Mouse (Mus musculus) forebrain, embryonic 10.5 days (tissue): Measurements from ENCODE around the gene Asah2. TPM values are rescaled to one million over a fixed set of nuclear protein-coding genes. Genes with fewer than 3 reads are reported as not detected.

ENCODE experiments used
- DNase-seq: peaks from one replicate; pipeline ENCODE4 v3.0.0-alpha.2; 2017; ENCODE audit warnings: low spot score; ENCODE audit errors: extremely low spot score
- H3K27ac ChIP-seq: fragments of 300-500 bp; sonication (generic); 2 replicates; pipeline ENCODE4 v1.5.1; 2016; ENCODE audit warnings: mild to moderate bottlenecking
- H3K27me3 ChIP-seq: fragments of 300-500 bp; sonication (generic); 2 replicates; pipeline ENCODE4 v1.6.1; 2016; ENCODE audit warnings: mild to moderate bottlenecking; ENCODE audit not compliant: poor library complexity, severe bottlenecking
- H3K36me3 ChIP-seq: fragments of 300-500 bp; sonication (generic); replicated peaks from 2 replicates; pipeline ENCODE4 v1.6.1; 2016; ENCODE audit warnings: mild to moderate bottlenecking, moderate library complexity
- H3K4me1 ChIP-seq: fragments of 300-500 bp; sonication (generic); 2 replicates; pipeline ENCODE4 v1.6.1; 2016
- H3K4me3 ChIP-seq: fragments of 300-500 bp; sonication (generic); 2 replicates; pipeline ENCODE4 v1.5.1; 2016; ENCODE audit warnings: mild to moderate bottlenecking, moderate library complexity
- H3K9me3 ChIP-seq: fragments of 300-500 bp; sonication (generic); 2 replicates; pipeline ENCODE4 v1.6.1; 2016; ENCODE audit warnings: mild to moderate bottlenecking, moderate library complexity
- WGBS: fragments of 180-500 bp; shearing (Covaris S2); methylation state at CpG from one replicate; pipeline ENCODE4 v1.1.7; 2016; 5-methylcytosine and 5-hydroxymethylcytosine counted together
- polyA plus RNA-seq: library from polyadenylated mRNA; unstranded; fragments of >200 nt; fragmentation: Nextera tagmentation; extraction: Ambion mirVana; gene quantifications from 2 replicates; pipeline ENCODE4 v1.2.1, GENCODE M21; 2016

The Asah2 gene
- polyA plus RNA-seq, 1 experiment from 2014 or later, result 0.33 TPM

GRCm38 (mm10) chr19:32123196-32123595 lies 15.2 kb upstream of the Asah2 start:
- no peaks in the 10 kb centered on the region for H3K4me1 ChIP-seq
- DNase-seq, result no peak
- no peaks in the 10 kb centered on the region for H3K27me3 ChIP-seq
- WGBS, result 95% methylated on average over 5 of the region's 5 CpGs
- H3K36me3 ChIP-seq, result no peaks in the 10 kb centered on the region
- no peak overlapping the region for H3K4me3 ChIP-seq
- no peak overlapping the region for H3K27ac ChIP-seq
- H3K9me3 ChIP-seq, result no peaks in the 10 kb centered on the region

GRCm38 (mm10) chr19:32120798-32121197 lies 12.8 kb upstream of the Asah2 start:
- WGBS, result 84% methylated on average over 1 of the region's 1 CpGs

GRCm38 (mm10) chr19:32119666-32120065 lies 11.7 kb upstream of the Asah2 start:
- Histone ChIP-seq H3K4me3 (no peak overlapping the region), H3K9me3 (no peaks in the 10 kb centered on the region), H3K27ac (no peak overlapping the region), H3K36me3 (no peaks in the 10 kb centered on the region), H3K4me1 (no peaks in the 10 kb centered on the region), H3K27me3 (no peaks in the 10 kb centered on the region)
- no peak for DNase-seq
- WGBS, result 87% methylated on average over 2 of the region's 2 CpGs

More at GRCm38 (mm10) chr19:32120798-32121197, 12.8 kb upstream of the Asah2 start:
- Histone ChIP-seq H3K27ac (no peak overlapping the region), H3K36me3 (no peaks in the 10 kb centered on the region), H3K4me1 (no peaks in the 10 kb centered on the region), H3K4me3 (no peak overlapping the region), H3K27me3 (no peaks in the 10 kb centered on the region), H3K9me3 (no peaks in the 10 kb centered on the region)
- no peak for DNase-seq

- no peaks in the 10 kb centered on the region for H3K27me3 ChIP-seq
- H3K4me1 ChIP-seq, result no peaks in the 10 kb centered on the region
- no peak overlapping the region for H3K27ac ChIP-seq
- H3K4me3 ChIP-seq, result no peak overlapping the region
- no peak for DNase-seq
- 93% methylated on average over 3 of the region's 3 CpGs for WGBS
- no peaks in the 10 kb centered on the region for H3K36me3 ChIP-seq
- no peaks in the 10 kb centered on the region for H3K9me3 ChIP-seq
Measured at GRCm38 (mm10) chr19:32118496-32118895, 10.5 kb upstream of the Asah2 start.

DNA sequence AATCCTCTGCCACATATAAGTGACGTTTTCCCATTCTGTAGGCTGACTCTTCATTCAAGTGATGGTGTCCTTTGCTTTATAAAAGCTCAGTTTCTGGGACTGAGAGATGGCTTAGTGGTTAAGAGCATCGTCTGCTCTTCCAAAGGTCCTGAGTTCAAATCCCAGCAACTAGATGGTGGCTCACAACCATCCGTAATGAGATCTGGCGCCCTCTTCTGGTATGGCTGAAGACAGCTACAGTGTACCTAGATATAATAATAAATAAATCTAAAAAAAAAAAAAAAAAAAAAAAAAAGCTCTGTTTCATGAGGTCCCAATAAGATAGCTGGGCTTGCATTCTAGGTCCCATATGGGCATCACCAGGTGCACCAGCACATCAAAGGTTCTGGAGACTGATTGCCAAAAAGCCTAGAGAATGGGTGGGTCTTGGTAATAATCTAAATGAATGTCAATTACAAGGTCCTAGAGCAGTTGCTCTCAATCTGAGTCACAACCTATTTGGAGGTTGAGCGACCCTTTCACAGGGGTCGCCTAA lies 9.5 kb upstream of the Asah2 start:
- Histone ChIP-seq H3K36me3 (no peaks in the 10 kb centered on the region), H3K4me3 (no peak overlapping the region), H3K4me1 (no peaks in the 10 kb centered on the region), H3K27me3 (no peaks in the 10 kb centered on the region), H3K27ac (no peak overlapping the region), H3K9me3 (no peaks in the 10 kb centered on the region)
- no peak for DNase-seq
- WGBS, result 82% methylated on average over 6 of the region's 6 CpGs

GRCm38 (mm10) chr19:32111866-32112790 lies 4.1 kb upstream of the Asah2 start:
- DNase-seq, result no peak
- 89% methylated on average over 8 of the region's 8 CpGs for WGBS

GRCm38 (mm10) chr19:32106750-32107149 lies 1.3 kb downstream of the Asah2 start:
- H3K27me3 ChIP-seq, result peaks cover 37% of the 10 kb centered on the region
- no peak overlapping the region for H3K27ac ChIP-seq
- DNase-seq, result no peak
- WGBS, result 93% methylated on average over 2 of the region's 2 CpGs
- H3K9me3 ChIP-seq, result no peaks in the 10 kb centered on the region
- peaks cover 19% of the 10 kb centered on the region for H3K4me1 ChIP-seq
- H3K36me3 ChIP-seq, result no peaks in the 10 kb centered on the region
- H3K4me3 ChIP-seq, result no peak overlapping the region

More at GRCm38 (mm10) chr19:32111866-32112790, 4.1 kb upstream of the Asah2 start:
- peaks cover 7% of the 10 kb centered on the region for H3K27me3 ChIP-seq
- no peaks in the 10 kb centered on the region for H3K9me3 ChIP-seq
- H3K36me3 ChIP-seq, result no peaks in the 10 kb centered on the region
- peaks cover 7% of the 10 kb centered on the region for H3K4me1 ChIP-seq
- H3K27ac ChIP-seq, result no peak overlapping the region
- no peak overlapping the region for H3K4me3 ChIP-seq

- H3K9me3 ChIP-seq, result no peaks in the 10 kb centered on the region
- H3K36me3 ChIP-seq, result no peaks in the 10 kb centered on the region
- peaks cover 42% of the 10 kb centered on the region for H3K27me3 ChIP-seq
- no peak overlapping the region for H3K27ac ChIP-seq
- no peak for DNase-seq
- 68% methylated on average over 4 of the region's 4 CpGs for WGBS
- H3K4me3 ChIP-seq, result no peak overlapping the region
- peaks cover 19% of the 10 kb centered on the region for H3K4me1 ChIP-seq
Measured at GRCm38 (mm10) chr19:32104217-32104616, 3.8 kb downstream of the Asah2 start.

- Histone ChIP-seq H3K27ac (no peak overlapping the region), H3K4me3 (peak overlapping the region; percentile 38)
- no peak for DNase-seq
Measured at GRCm38 (mm10) chr19:32102976-32103300, 5.1 kb downstream of the Asah2 start.

DNA sequence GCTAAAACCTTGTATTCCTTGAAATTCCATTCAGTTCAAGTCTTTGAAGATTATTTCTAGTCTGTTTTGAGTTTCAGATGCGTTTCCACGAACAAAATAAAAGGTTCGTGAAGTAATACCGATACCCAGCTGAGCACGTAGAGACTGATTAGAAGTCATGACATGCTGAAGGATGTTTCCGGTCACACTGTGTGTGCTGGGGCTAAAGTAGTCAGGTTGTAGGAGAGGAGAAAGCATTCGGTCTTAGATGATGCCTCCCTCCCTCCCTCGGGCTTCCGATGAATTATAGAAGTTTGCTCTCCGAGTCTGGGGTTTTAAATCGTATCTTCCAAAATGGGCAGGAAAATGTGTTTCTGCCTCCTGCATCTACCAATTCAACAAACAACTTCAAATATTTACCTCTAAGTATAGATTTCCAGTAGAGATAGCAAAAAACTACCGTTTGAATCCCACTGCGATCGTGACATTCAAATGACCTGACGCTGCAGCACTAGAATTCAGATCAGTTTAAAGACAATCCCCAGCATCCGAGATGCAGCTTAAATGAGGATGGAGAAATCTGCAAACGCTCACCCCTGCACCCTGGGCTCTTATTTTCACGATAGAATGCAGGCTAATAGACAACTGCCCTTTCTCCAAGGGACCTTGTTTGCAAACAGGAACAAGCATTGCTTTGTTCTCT lies 5.6 kb downstream of the Asah2 start:
- H3K9me3 ChIP-seq, result no peaks in the 10 kb centered on the region
- no peak overlapping the region for H3K27ac ChIP-seq
- H3K36me3 ChIP-seq, result no peaks in the 10 kb centered on the region
- peak overlapping the region; percentile 38 for H3K4me3 ChIP-seq
- WGBS, result 30% methylated on average over 18 of the region's 18 CpGs
- peaks cover 12% of the 10 kb centered on the region for H3K4me1 ChIP-seq
- H3K27me3 ChIP-seq, result peaks cover 37% of the 10 kb centered on the region
- DNase-seq, result no peak

More at GRCm38 (mm10) chr19:32102976-32103300, 5.1 kb downstream of the Asah2 start:
- no peaks in the 10 kb centered on the region for H3K36me3 ChIP-seq
- H3K4me1 ChIP-seq, result peaks cover 16% of the 10 kb centered on the region
- 7% methylated on average over 9 of the region's 9 CpGs for WGBS
- peaks cover 42% of the 10 kb centered on the region for H3K27me3 ChIP-seq
- H3K9me3 ChIP-seq, result no peaks in the 10 kb centered on the region

DNA sequence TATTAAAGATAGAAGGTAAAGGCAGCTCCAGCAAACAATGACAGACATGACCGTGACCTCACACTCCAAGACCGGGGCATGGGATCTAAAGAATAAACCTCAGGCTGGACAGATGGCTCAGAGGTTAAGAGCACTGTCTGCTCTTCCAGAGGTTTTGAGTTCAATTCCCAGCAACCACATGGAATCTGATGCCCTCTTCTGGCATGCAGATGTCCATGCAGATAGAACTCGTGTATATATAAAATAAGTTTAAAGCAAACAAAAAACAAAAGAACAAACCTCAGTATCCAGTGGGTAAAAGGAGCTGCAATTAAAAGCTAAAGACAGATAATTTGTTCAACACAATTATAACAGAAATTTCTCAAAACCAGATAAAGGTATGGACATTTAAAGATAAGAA lies 9.4 kb downstream of the Asah2 start:
- peaks cover 19% of the 10 kb centered on the region for H3K27me3 ChIP-seq
- peaks cover 12% of the 10 kb centered on the region for H3K4me1 ChIP-seq
- H3K4me3 ChIP-seq, result no peak overlapping the region
- no peaks in the 10 kb centered on the region for H3K9me3 ChIP-seq
- DNase-seq, result no peak
- WGBS, result 87% methylated on average over 3 of the region's 3 CpGs
- no peaks in the 10 kb centered on the region for H3K36me3 ChIP-seq
- H3K27ac ChIP-seq, result no peak overlapping the region

- H3K4me3 ChIP-seq, result no peak overlapping the region
- no peak for DNase-seq
- H3K36me3 ChIP-seq, result no peaks in the 10 kb centered on the region
- no peaks in the 10 kb centered on the region for H3K4me1 ChIP-seq
- H3K9me3 ChIP-seq, result no peaks in the 10 kb centered on the region
- 87% methylated on average over 4 of the region's 4 CpGs for WGBS
- H3K27ac ChIP-seq, result no peak overlapping the region
- H3K27me3 ChIP-seq, result no peaks in the 10 kb centered on the region
Measured at GRCm38 (mm10) chr19:32092358-32092757, 15.7 kb downstream of the Asah2 start.

- Histone ChIP-seq H3K9me3 (no peaks in the 10 kb centered on the region), H3K4me1 (no peaks in the 10 kb centered on the region), H3K36me3 (no peaks in the 10 kb centered on the region), H3K27me3 (no peaks in the 10 kb centered on the region), H3K4me3 (no peak overlapping the region), H3K27ac (no peak overlapping the region)
- no peak for DNase-seq
- 89% methylated on average over 4 of the region's 4 CpGs for WGBS
Measured at GRCm38 (mm10) chr19:32090804-32091203, 17.2 kb downstream of the Asah2 start.
